Mouse (Mus musculus): ENCODE data around the gene Capzb. TPM values are rescaled to one million over a fixed set of nuclear protein-coding genes. Genes with fewer than 3 reads are reported as not detected.

The Capzb gene
- polyA plus RNA-seq, 1 experiment from 2014 or later = 312 TPM

GRCm38 (mm10) chr4:139219656-139220055, 27.0 kb downstream of the Capzb start:
- H3K9me3 ChIP-seq = no peaks in the 10 kb centered on the region
- no peak overlapping the region for H3K4me3 ChIP-seq (replicated peaks)
- no peaks in the 10 kb centered on the region; the same call in 1 of the 2 replicates for H3K36me3 ChIP-seq (replicated peaks)
- peaks cover 5% of the 10 kb centered on the region; the same call in 1 of the 2 replicates for H3K4me1 ChIP-seq
- H3K27ac ChIP-seq = no peak overlapping the region
- WGBS = 79% methylated on average over 4 of the region's 4 CpGs
- H3K9ac ChIP-seq = no peak overlapping the region
- no peak for ATAC-seq (ENCODE audit: low FRiP score)
- H3K27me3 ChIP-seq = no peaks in the 10 kb centered on the region
- H3K4me2 ChIP-seq = no peak overlapping the region

DNA sequence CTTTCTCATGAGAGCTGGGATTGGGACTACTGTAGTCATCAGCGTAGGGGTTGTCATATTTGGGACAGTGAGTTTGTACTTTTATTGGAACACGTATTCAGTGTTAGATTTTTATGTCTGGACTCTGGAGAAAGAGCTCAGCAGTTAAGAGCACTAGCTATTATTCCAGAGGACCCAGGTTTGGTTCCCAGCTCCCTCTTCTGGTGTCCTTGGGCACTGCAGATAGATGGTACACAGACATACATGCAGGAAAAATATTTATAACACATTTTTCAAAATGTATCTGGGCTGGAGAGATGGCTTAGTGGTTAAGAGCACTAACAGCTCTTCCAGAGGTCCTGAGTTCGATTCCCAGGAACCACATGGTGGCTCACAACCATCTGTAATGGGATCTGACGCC, 28.3 kb downstream of the Capzb start:
- Histone ChIP-seq H3K36me3 (replicated peaks) (peaks cover 3% of the 10 kb centered on the region; the same call in 1 of the 2 replicates), H3K9me3 (no peaks in the 10 kb centered on the region), H3K4me1 (peaks cover 5% of the 10 kb centered on the region; the same call in 1 of the 2 replicates), H3K27ac (no peak overlapping the region), H3K4me3 (replicated peaks) (no peak overlapping the region), H3K4me2 (no peak overlapping the region), H3K27me3 (no peaks in the 10 kb centered on the region), H3K9ac (no peak overlapping the region)
- WGBS = 97% methylated on average over 4 of the region's 4 CpGs
- ATAC-seq (ENCODE audit: low FRiP score) = no peak

DNA sequence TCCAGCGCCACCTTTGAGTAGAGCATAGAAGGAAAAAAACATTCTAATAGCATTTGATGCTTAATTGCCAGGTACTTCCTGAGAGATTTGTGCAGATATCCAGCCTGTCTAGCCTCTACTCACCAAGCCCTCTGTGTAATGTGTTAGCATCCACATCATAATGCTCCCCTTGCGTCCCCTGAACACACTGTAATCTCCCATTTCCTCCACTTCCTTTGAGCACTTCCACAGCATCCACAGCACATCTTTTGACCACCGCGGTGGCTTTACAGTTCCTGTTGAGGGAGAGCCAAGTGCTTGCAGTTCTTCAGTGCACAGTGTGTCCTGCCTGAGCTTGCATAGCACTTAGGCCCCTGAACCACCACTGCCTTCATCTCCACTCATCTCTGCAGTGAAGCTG, 29.1 kb downstream of the Capzb start:
- H3K27me3 ChIP-seq = no peaks in the 10 kb centered on the region
- H3K9ac ChIP-seq = no peak overlapping the region
- 91% methylated on average over 4 of the region's 4 CpGs for WGBS
- H3K9me3 ChIP-seq = no peaks in the 10 kb centered on the region
- no peak for ATAC-seq (ENCODE audit: low FRiP score)
- H3K4me2 ChIP-seq = no peak overlapping the region
- peaks cover 5% of the 10 kb centered on the region; the same call in 1 of the 2 replicates for H3K36me3 ChIP-seq (replicated peaks)
- H3K27ac ChIP-seq = no peak overlapping the region
- peaks cover 5% of the 10 kb centered on the region; the same call in 1 of the 2 replicates for H3K4me1 ChIP-seq
- H3K4me3 ChIP-seq (replicated peaks) = no peak overlapping the region

GRCm38 (mm10) chr4:139225115-139225514, 32.4 kb downstream of the Capzb start:
- Histone ChIP-seq H3K9ac (no peak overlapping the region), H3K27me3 (no peaks in the 10 kb centered on the region), H3K4me3 (replicated peaks) (no peak overlapping the region), H3K4me2 (no peak overlapping the region), H3K4me1 (peaks cover under 1% of the 10 kb centered on the region; the same call in 1 of the 2 replicates), H3K9me3 (no peaks in the 10 kb centered on the region), H3K27ac (no peak overlapping the region), H3K36me3 (replicated peaks) (peaks cover 5% of the 10 kb centered on the region; the same call in 1 of the 2 replicates)
- WGBS = 74% methylated on average over 5 of the region's 5 CpGs
- no peak for ATAC-seq (ENCODE audit: low FRiP score)

DNA sequence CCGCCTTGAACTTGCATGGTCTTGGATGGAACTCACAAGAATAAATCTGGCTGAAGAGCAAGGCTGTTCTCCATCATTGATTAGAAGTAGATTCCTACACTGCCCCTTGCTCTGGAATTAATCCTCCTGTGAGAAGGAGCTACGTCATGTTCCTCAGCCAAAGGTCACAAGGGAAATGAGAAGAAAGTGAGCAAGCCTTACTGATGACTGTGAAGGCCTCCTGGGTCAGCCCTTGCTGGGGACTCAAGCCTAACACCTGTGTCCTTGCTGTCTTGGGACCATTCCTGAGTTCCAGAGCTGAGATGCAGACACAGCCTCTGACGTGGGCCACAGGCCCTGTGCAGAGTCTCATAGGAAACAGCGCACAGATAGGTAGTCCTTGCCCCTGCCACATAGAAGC, 33.2 kb downstream of the Capzb start:
- 91% methylated on average over 4 of the region's 4 CpGs for WGBS
- H3K4me2 ChIP-seq = no peak overlapping the region

DNA sequence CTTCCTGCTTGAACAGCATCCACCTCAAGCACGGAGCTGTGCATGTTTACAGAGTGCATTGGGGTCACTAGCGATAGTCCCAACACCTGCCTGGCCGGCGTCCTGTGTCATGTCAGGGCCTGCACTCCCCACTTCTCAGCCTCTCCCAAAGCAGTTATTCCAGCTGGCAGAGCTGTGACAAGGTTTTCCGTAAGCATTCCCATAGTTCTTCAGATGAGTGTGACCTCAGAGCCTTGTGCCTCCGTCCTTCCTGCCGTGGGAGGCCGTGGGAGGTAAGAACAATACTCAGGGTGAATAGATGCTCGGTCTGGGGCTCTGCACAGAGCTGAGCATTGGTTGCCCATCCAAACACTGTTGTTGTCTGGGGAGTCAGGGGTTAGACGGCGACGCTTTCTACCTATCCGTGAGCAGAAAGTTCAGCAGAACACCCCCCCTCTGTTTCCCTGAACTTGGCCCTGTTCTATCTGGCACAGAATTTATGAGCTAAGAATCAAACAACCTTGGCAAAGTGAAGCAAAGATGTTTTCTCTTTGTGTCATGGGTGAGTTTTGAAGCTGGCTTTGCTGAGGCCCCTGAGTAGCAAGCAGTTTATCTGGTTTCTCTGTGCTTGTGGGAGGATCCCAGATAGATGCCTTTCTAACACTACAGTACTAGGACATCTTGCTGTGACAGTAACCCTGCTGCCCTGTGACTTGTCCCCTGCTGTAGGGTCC, 34.0 kb downstream of the Capzb start:
- no peak for ATAC-seq (ENCODE audit: low FRiP score)
- Histone ChIP-seq H3K27me3 (no peaks in the 10 kb centered on the region), H3K4me2 (no peak overlapping the region), H3K4me1 (peaks cover 8% of the 10 kb centered on the region), H3K9ac (no peak overlapping the region), H3K36me3 (replicated peaks) (peaks cover 5% of the 10 kb centered on the region; the same call in 1 of the 2 replicates), H3K9me3 (no peaks in the 10 kb centered on the region), H3K4me3 (replicated peaks) (no peak overlapping the region), H3K27ac (no peak overlapping the region)
- WGBS = 88% methylated on average over 13 of the region's 13 CpGs

More for the DNA sequence above, 33.2 kb downstream of the Capzb start:
- H3K27me3 ChIP-seq = no peaks in the 10 kb centered on the region
- peaks cover 8% of the 10 kb centered on the region for H3K4me1 ChIP-seq
- no peak for ATAC-seq (ENCODE audit: low FRiP score)
- H3K9me3 ChIP-seq = no peaks in the 10 kb centered on the region
- H3K4me3 ChIP-seq (replicated peaks) = no peak overlapping the region
- H3K9ac ChIP-seq = no peak overlapping the region
- H3K36me3 ChIP-seq (replicated peaks) = peaks cover 5% of the 10 kb centered on the region; the same call in 1 of the 2 replicates
- H3K27ac ChIP-seq = no peak overlapping the region

DNA sequence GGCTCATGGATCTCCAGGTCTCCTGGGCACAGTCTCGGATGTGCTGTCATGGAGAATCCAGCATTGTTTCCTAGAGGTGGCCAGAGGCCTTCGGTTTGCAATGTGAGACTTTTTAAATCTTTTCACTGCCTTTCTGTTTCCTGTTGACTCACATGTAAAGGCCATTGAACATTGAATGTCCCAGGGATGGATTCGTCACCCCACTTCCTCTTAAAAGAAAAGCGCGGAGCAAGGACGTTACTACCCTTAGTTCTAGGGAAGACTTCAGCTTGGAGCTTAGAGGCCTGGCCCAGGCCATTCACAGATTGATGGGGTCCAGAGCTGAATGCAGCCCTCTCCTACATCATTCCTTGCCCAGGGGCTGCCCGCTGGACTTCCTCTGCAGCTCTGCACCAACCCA, 35.2 kb downstream of the Capzb start:
- Histone ChIP-seq H3K9ac (no peak overlapping the region), H3K4me2 (no peak overlapping the region), H3K27ac (no peak overlapping the region), H3K36me3 (replicated peaks) (peaks cover 5% of the 10 kb centered on the region; the same call in 1 of the 2 replicates), H3K4me3 (replicated peaks) (no peak overlapping the region), H3K27me3 (no peaks in the 10 kb centered on the region), H3K4me1 (peaks cover 15% of the 10 kb centered on the region), H3K9me3 (no peaks in the 10 kb centered on the region)
- 93% methylated on average over 7 of the region's 7 CpGs for WGBS
- no peak for ATAC-seq (ENCODE audit: low FRiP score)

- no peak overlapping the region for H3K4me2 ChIP-seq
- ATAC-seq (ENCODE audit: low FRiP score) = no peak
- H3K9me3 ChIP-seq = no peaks in the 10 kb centered on the region
- H3K36me3 ChIP-seq (replicated peaks) = peaks cover 5% of the 10 kb centered on the region; the same call in 1 of the 2 replicates
- H3K9ac ChIP-seq = no peak overlapping the region
- H3K4me3 ChIP-seq (replicated peaks) = no peak overlapping the region
- 92% methylated on average over 5 of the region's 5 CpGs for WGBS
- peaks cover 25% of the 10 kb centered on the region for H3K4me1 ChIP-seq
- H3K27me3 ChIP-seq = no peaks in the 10 kb centered on the region
- no peak overlapping the region for H3K27ac ChIP-seq
Measured at GRCm38 (mm10) chr4:139229271-139229670, 36.6 kb downstream of the Capzb start.

DNA sequence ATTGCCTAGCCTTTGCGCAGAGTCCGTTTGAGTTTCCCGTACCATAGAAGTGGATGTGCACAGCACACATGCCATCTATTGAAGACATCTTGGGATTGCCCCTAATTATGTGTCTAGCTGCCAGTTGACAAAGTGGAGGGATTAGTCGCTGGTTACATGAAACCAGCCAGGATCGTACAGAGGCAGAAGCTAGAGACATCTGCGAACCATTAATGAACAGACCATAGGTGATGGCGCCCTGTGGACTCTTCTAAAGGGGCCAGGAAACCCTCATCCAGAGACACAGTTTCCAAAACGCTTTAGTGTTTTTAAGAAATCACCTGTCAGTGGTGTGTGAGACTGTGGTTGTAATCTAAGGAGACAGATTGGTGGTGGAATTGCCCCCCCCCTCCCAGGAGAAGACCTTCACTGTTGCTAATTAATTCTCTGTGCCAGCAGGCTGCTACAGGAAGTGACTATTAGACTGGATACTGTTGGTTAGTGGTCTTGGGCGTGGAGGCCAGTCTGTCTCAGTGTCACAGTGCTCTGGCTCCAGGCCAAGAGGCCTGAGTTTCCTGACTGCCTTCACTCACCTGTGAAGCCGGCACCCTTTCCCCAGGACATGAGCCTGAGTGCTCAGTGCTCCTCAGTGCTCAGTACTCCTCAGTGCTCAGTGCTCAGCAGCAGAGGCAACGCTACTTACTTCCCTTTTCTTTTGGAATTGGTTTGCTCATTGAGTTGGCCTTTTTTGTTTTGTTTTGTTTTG, 37.8 kb downstream of the Capzb start:
- H3K9me3 ChIP-seq = no peaks in the 10 kb centered on the region
- no peak for ATAC-seq (ENCODE audit: low FRiP score)
- H3K9ac ChIP-seq = no peak overlapping the region
- H3K4me2 ChIP-seq = no peak overlapping the region
- WGBS = 71% methylated on average over 11 of the region's 11 CpGs
- peaks cover 26% of the 10 kb centered on the region for H3K4me1 ChIP-seq
- H3K27me3 ChIP-seq = no peaks in the 10 kb centered on the region
- peaks cover 5% of the 10 kb centered on the region; the same call in 1 of the 2 replicates for H3K36me3 ChIP-seq (replicated peaks)
- H3K4me3 ChIP-seq (replicated peaks) = no peak overlapping the region
- no peak overlapping the region for H3K27ac ChIP-seq

DNA sequence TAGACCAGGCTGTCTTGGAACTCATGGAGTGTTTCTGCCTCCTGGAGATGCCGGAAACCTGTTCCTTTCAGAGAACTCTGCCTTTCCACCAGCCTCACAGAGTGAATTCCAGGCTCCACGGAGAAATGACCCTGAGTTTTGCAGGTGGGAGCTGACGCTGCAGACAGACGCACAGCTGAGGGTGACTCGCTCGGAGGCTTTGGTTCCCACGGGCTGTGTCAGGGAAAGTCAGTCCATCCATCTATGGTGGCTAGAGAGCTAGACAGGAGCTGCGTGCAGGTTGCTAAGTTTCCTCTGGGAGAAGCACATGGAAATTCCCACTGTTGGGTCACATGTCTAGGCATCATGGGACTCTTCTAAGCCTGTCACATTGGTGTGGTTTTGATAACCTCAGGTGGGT, 38.5 kb downstream of the Capzb start:
- WGBS = 93% methylated on average over 8 of the region's 8 CpGs
- peaks cover 26% of the 10 kb centered on the region for H3K4me1 ChIP-seq
- H3K27me3 ChIP-seq = no peaks in the 10 kb centered on the region
- no peak overlapping the region for H3K27ac ChIP-seq
- H3K9me3 ChIP-seq = no peaks in the 10 kb centered on the region
- H3K4me3 ChIP-seq (replicated peaks) = no peak overlapping the region
- peaks cover under 1% of the 10 kb centered on the region; the same call in 1 of the 2 replicates for H3K36me3 ChIP-seq (replicated peaks)
- no peak for ATAC-seq (ENCODE audit: low FRiP score)
- no peak overlapping the region for H3K9ac ChIP-seq
- no peak overlapping the region for H3K4me2 ChIP-seq

- 51% methylated on average over 6 of the region's 6 CpGs for WGBS
- no peak overlapping the region for H3K4me3 ChIP-seq (replicated peaks)
- no peaks in the 10 kb centered on the region for H3K9me3 ChIP-seq
- H3K27me3 ChIP-seq = no peaks in the 10 kb centered on the region
- H3K4me1 ChIP-seq = peaks cover 26% of the 10 kb centered on the region
- no peak overlapping the region for H3K9ac ChIP-seq
- no peaks in the 10 kb centered on the region; the same call in 1 of the 2 replicates for H3K36me3 ChIP-seq (replicated peaks)
- no peak overlapping the region for H3K4me2 ChIP-seq
- ATAC-seq (ENCODE audit: low FRiP score) = no peak
- no peak overlapping the region for H3K27ac ChIP-seq
Measured at GRCm38 (mm10) chr4:139232479-139233145, 39.9 kb downstream of the Capzb start.

- no peak overlapping the region for H3K4me3 ChIP-seq (replicated peaks)
- ATAC-seq (ENCODE audit: low FRiP score) = no peak
Measured at GRCm38 (mm10) chr4:139233146-139233495, 40.4 kb downstream of the Capzb start.

More at GRCm38 (mm10) chr4:139233146-139233495, 40.4 kb downstream of the Capzb start:
- H3K9ac ChIP-seq = no peak overlapping the region
- no peak overlapping the region for H3K27ac ChIP-seq
- peaks cover 29% of the 10 kb centered on the region for H3K4me1 ChIP-seq
- no peaks in the 10 kb centered on the region for H3K27me3 ChIP-seq
- 89% methylated on average over 7 of the region's 7 CpGs for WGBS
- no peak overlapping the region for H3K4me2 ChIP-seq
- no peaks in the 10 kb centered on the region; the same call in 1 of the 2 replicates for H3K36me3 ChIP-seq (replicated peaks)
- no peaks in the 10 kb centered on the region for H3K9me3 ChIP-seq
